Comparison of ENCODE assay signal across 8 mouse cellular contexts in the genomic region with DNA sequence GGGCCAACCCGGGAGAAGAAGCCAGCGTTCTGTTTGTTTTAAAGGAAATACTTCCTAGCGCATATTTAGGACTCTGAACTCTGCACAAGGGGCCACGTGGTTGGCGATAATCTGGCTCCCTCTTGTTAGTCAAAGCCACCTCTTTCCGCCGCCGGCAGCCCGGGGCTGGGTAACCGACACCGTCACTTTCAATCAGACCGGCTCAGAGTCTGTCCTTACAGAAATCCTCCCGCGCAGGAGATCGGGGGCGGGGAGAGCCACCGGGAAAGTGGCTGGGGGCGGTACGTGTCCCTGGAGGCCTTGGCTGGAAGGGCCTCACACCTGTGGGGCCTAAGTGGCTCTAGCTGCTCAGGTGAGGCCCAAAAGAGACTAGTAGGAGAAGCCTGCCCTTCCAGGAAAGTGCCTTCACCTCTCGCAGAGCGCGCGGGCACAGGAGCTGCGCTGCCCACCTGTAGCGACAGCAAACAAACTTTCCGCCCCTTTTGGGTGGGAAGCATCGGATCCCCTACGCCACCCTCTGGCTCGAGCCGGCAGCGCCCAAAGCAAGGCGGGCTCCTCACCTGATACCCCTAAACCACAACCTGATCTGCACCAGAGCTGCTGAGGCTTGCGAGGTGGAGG. TPM values are rescaled to one million over a fixed set of nuclear protein-coding genes. Genes with fewer than 3 reads are reported as not detected.
DNase-seq lines count a peak whose midpoint lies in the region; ATAC-seq and TF ChIP-seq lines count a peak whose summit lies in the region.

No protein-coding gene starts in this region.

- peak overlapping the region; percentile 73 for H3K4me3 ChIP-seq in forebrain, embryonic 15.5 days
- H3K4me3 ChIP-seq in hindbrain, embryonic 15.5 days = peak overlapping the region; percentile 59
- H3K4me3 ChIP-seq in limb, embryonic 14.5 days (replicated peaks; ENCODE audit: low read length) = peak overlapping the region; percentile 76
- H3K4me3 ChIP-seq in midbrain, embryonic 15.5 days = peak overlapping the region; percentile 70

- no peaks in the 10 kb centered on the region for H3K9me3 ChIP-seq in forebrain, embryonic 15.5 days
- H3K9me3 ChIP-seq in hindbrain, embryonic 15.5 days = no peaks in the 10 kb centered on the region
- no peaks in the 10 kb centered on the region for H3K9me3 ChIP-seq in limb, embryonic 14.5 days (ENCODE audit: control insufficient read depth, low read length)
- no peaks in the 10 kb centered on the region for H3K9me3 ChIP-seq in midbrain, embryonic 15.5 days

- ATAC-seq in forebrain, embryonic 15.5 days (replicated peaks) = peak; percentile 51; the same call in 1 of the 2 replicates
- peak; percentile 42; the same call in 1 of the 2 replicates for ATAC-seq in hindbrain, embryonic 15.5 days (ENCODE audit: low FRiP score, low read depth)
- ATAC-seq in limb, embryonic 14.5 days (ENCODE audit: low FRiP score, low read depth) = peak; percentile 48; the same call in 1 of the 2 replicates
- peak; percentile 51 for ATAC-seq in midbrain, embryonic 15.5 days (replicated peaks)

- peak overlapping the region; percentile 81 for H3K9ac ChIP-seq in forebrain, embryonic 15.5 days (replicated peaks)
- peak overlapping the region; percentile 63 for H3K9ac ChIP-seq in hindbrain, embryonic 15.5 days
- peak overlapping the region; percentile 80 for H3K9ac ChIP-seq in limb, embryonic 14.5 days (ENCODE audit: low read depth, low read length, severe bottlenecking)
- H3K9ac ChIP-seq in midbrain, embryonic 15.5 days = peak overlapping the region; percentile 63

- no peaks in the 10 kb centered on the region for H3K36me3 ChIP-seq in forebrain, embryonic 15.5 days
- no peaks in the 10 kb centered on the region for H3K36me3 ChIP-seq in hindbrain, embryonic 15.5 days
- H3K36me3 ChIP-seq in limb, embryonic 14.5 days (ENCODE audit: control insufficient read depth, insufficient read depth, low read length) = no peaks in the 10 kb centered on the region
- H3K36me3 ChIP-seq in midbrain, embryonic 15.5 days (replicated peaks) = no peaks in the 10 kb centered on the region

- DNase-seq in layer of hippocampus, adult 11-12 months (ENCODE audit: low spot score) = peak; percentile 45
- no peak for DNase-seq in layer of hippocampus, adult 8-10 months (ENCODE audit: low spot score in 2 of 2)
- peak; percentile 48 for DNase-seq in c-Kit-positive CD71-positive TER-119-negative erythroid progenitor cells, embryonic 14.5 days (ENCODE audit: low read depth)
- DNase-seq in limb, embryonic 14.5 days (ENCODE audit: low spot score) = peak; percentile 56
- DNase-seq in spleen, postnatal 4 days (ENCODE audit: low spot score in 2 of 2) = peak; percentile 61 to 81

- peak overlapping the region; percentile 89 for H3K4me2 ChIP-seq in forebrain, embryonic 15.5 days (replicated peaks)
- H3K4me2 ChIP-seq in hindbrain, embryonic 15.5 days = peak overlapping the region; percentile 87
- peak overlapping the region; percentile 100 for H3K4me2 ChIP-seq in limb, embryonic 14.5 days (replicated peaks; ENCODE audit: low read depth, low read length, severe bottlenecking)
- peak overlapping the region; percentile 95 for H3K4me2 ChIP-seq in midbrain, embryonic 15.5 days

- TF ChIP-seq POLR2A in limb, embryonic 14.5 days (IDR thresholded peaks at IDR 0.05; ENCODE audit: borderline replicate concordance, extremely low read depth, insufficient read depth, insufficient read length) = no peak

- H3K4me1 ChIP-seq in forebrain, embryonic 15.5 days = peaks cover 23% of the 10 kb centered on the region
- H3K4me1 ChIP-seq in hindbrain, embryonic 15.5 days (replicated peaks) = peaks cover 26% of the 10 kb centered on the region
- peaks cover 10% of the 10 kb centered on the region; the same call in 1 of the 2 replicates for H3K4me1 ChIP-seq in limb, embryonic 14.5 days (ENCODE audit: control insufficient read depth, insufficient read depth, low read length)
- H3K4me1 ChIP-seq in midbrain, embryonic 15.5 days = peaks cover 23% of the 10 kb centered on the region

- under 1% methylated on average over 33 of the region's 33 CpGs for WGBS in forebrain, embryonic 15.5 days
- WGBS in hindbrain, embryonic 15.5 days = 0% methylated on average over 33 of the region's 33 CpGs
- WGBS in limb, embryonic 14.5 days = 0% methylated on average over 33 of the region's 33 CpGs
- under 1% methylated on average over 33 of the region's 33 CpGs for WGBS in midbrain, embryonic 15.5 days

- no peak overlapping the region for H3K27ac ChIP-seq in forebrain, embryonic 15.5 days (replicated peaks)
- no peak overlapping the region for H3K27ac ChIP-seq in hindbrain, embryonic 15.5 days (replicated peaks)
- peak overlapping the region; percentile 48; the same call in 1 of the 2 replicates for H3K27ac ChIP-seq in limb, embryonic 14.5 days (replicated peaks; ENCODE audit: low read depth, low read length)
- no peak overlapping the region for H3K27ac ChIP-seq in midbrain, embryonic 15.5 days

- no peaks in the 10 kb centered on the region for H3K27me3 ChIP-seq in forebrain, embryonic 15.5 days
- H3K27me3 ChIP-seq in hindbrain, embryonic 15.5 days = no peaks in the 10 kb centered on the region
- H3K27me3 ChIP-seq in limb, embryonic 14.5 days (ENCODE audit: control insufficient read depth, insufficient read depth, low read length) = no peaks in the 10 kb centered on the region
- H3K27me3 ChIP-seq in midbrain, embryonic 15.5 days (replicated peaks) = no peaks in the 10 kb centered on the region

RNA-seq across cellular contexts. Expression of a gene that starts 0.8 kb away (rescaled TPM):
- total RNA-seq in layer of hippocampus, adult 8-10 months (2022) = 10 to 100 TPM; 60.5 to 80.9 (median 72.5) TPM
- 5.2 and 5.3 TPM in 2 replicates for polyA plus RNA-seq in forebrain, embryonic 15.5 days (2015; fragmentation: Nextera tagmentation; extraction: Ambion mirVana)
- polyA plus RNA-seq in hindbrain, embryonic 15.5 days (2015; fragmentation: Nextera tagmentation; extraction: Ambion mirVana) = 4.2 and 4.3 TPM in 2 replicates
- 8.7 and 12.7 TPM in 2 replicates for polyA plus RNA-seq in limb, embryonic 14.5 days (2012; rRNA removed)
- 10.5 and 12.8 TPM in 2 replicates for polyA plus RNA-seq in limb, embryonic 14.5 days (2014; fragmentation: Nextera tagmentation; extraction: Ambion mirVana)
- polyA plus RNA-seq in midbrain, embryonic 15.5 days (2015; fragmentation: Nextera tagmentation; extraction: Ambion mirVana) = 3.4 and 3.8 TPM in 2 replicates

Comparison
In these comparisons a context has a peak if more than half of its experiments do, and no peak if none do; other contexts are left out.
1. DNase-seq: peak in layer of hippocampus, adult 11-12 months (single experiment), c-Kit-positive CD71-positive TER-119-negative erythroid progenitor cells, embryonic 14.5 days (single experiment), limb, embryonic 14.5 days (single experiment) and spleen, postnatal 4 days (2 of 2); none in layer of hippocampus, adult 8-10 months (0 of 2).
2. Peak in every context shown above with its lines, with median percentiles within 50 percentile points of each other: ATAC-seq, H3K4me2 ChIP-seq, H3K4me3 ChIP-seq and H3K9ac ChIP-seq.